Mouse (Mus musculus) kidney, adult 9 months (tissue): ENCODE measurements at regions not wholly inside any gene's neighbourhood (a gene's known extent, or its start where the extent isn't known, plus 50 kb on each side); places are given as distances from the start of the nearest gene placed in this dataset.
"Not testable (repeated sequence)": the region's sequence is repeated elsewhere in the genome, so short reads cannot be mapped to it uniquely, and the experiment has no call there.

ENCODE experiments used
- DNase-seq: peaks from one replicate; pipeline ENCODE4 v3.0.0; 2022

GRCm38 (mm10) chr13:101955806-101956418 lies 187.9 kb upstream of the Pik3r1 start:
- DNase-seq = no peak

- peak; percentile 40 for DNase-seq
These were observed 189.8 kb upstream of the Pik3r1 start for GRCm38 (mm10) chr13:101957782-101958181.

- no peak for DNase-seq
These were observed 197.5 kb upstream of the Pik3r1 start for GRCm38 (mm10) chr13:101965537-101965936.

GRCm38 (mm10) chr13:101966799-101967397 lies 198.9 kb upstream of the Pik3r1 start:
- no peak for DNase-seq

GRCm38 (mm10) chr13:101967466-101967865 lies 199.4 kb upstream of the Pik3r1 start:
- no peak for DNase-seq

GRCm38 (mm10) chr13:101976766-101977165 lies 208.7 kb upstream of the Pik3r1 start:
- DNase-seq = no peak

- peak; percentile 16 for DNase-seq
These were observed 212.3 kb upstream of the Pik3r1 start for GRCm38 (mm10) chr13:101980171-101980835.

GRCm38 (mm10) chr13:101988637-101989413 lies 220.8 kb upstream of the Pik3r1 start:
- no peak for DNase-seq

- no peak for DNase-seq
These were observed 223.7 kb upstream of the Pik3r1 start for GRCm38 (mm10) chr13:101991729-101992128.

- DNase-seq = peak; percentile 31
These were observed 226.8 kb upstream of the Pik3r1 start for GRCm38 (mm10) chr13:101994779-101995178.

GRCm38 (mm10) chr13:101995529-101995928 lies 227.5 kb upstream of the Pik3r1 start:
- DNase-seq = no peak

GRCm38 (mm10) chr13:101996144-101996543 lies 228.1 kb upstream of the Pik3r1 start:
- no peak for DNase-seq

GRCm38 (mm10) chr13:101997415-101997814 lies 229.4 kb upstream of the Pik3r1 start:
- no peak for DNase-seq

GRCm38 (mm10) chr13:102006565-102006964 lies 238.5 kb upstream of the Pik3r1 start:
- DNase-seq = no peak

- DNase-seq = no peak
These were observed 243.9 kb upstream of the Pik3r1 start for GRCm38 (mm10) chr13:102011965-102012364.

GRCm38 (mm10) chr13:102014514-102014913 lies 246.5 kb upstream of the Pik3r1 start:
- DNase-seq = no peak

- no peak for DNase-seq
These were observed 246.9 kb upstream of the Pik3r1 start for GRCm38 (mm10) chr13:102014958-102015357.

GRCm38 (mm10) chr13:102016518-102016917 lies 248.5 kb upstream of the Pik3r1 start:
- DNase-seq = no peak

GRCm38 (mm10) chr13:102022273-102022672 lies 254.3 kb upstream of the Pik3r1 start:
- DNase-seq = no peak

GRCm38 (mm10) chr13:102022757-102023156 lies 254.7 kb upstream of the Pik3r1 start:
- no peak for DNase-seq

GRCm38 (mm10) chr13:102023624-102024023 lies 255.6 kb upstream of the Pik3r1 start:
- DNase-seq = peak; percentile 75

GRCm38 (mm10) chr13:102025138-102025537 lies 257.1 kb upstream of the Pik3r1 start:
- no peak for DNase-seq

GRCm38 (mm10) chr13:102025547-102025946 lies 257.5 kb upstream of the Pik3r1 start:
- DNase-seq = not testable (repeated sequence)
